Mouse (Mus musculus) kidney, adult 2 months (tissue): ENCODE data around the gene Sycn.

Experiments
- CTCF ChIP-seq: fragments of 200-500 bp; conservative IDR thresholded peaks from 2 replicates; pipeline ENCODE4 v1.5.1; 2011; ENCODE audit warnings: low read depth, mild to moderate bottlenecking, control low read depth, low read length, moderate library complexity, mixed read lengths; ENCODE audit not compliant: insufficient read depth, insufficient read length
- POLR2A ChIP-seq: fragments of 200-500 bp; IDR thresholded peaks from one replicate; pipeline ENCODE4 v1.6.1; 2011; ENCODE audit warnings: low read depth, low read length, control low read depth

DNA sequence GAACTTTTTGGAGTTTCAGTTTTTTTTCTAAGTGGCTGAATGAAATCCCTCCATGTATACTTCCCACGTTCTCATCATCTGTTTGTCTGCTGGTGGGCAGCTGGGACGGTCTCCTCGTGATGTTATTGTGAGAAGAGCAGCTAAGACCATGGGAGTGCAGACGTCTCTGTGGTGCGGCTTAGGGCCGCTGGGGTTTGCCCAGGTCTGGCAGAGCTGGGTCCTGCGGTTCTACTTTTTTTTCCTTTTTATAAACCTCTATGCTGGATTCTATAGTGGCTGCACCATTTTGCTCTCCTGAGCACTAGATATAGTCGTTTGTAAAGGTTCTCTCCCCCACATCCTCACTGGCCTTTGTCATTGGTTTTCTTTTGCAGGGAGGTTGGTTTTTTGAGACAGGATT is 29.2 kb upstream of the Sycn start:
- TF ChIP-seq POLR2A (no peak), CTCF (no peak)
